Mouse (Mus musculus): ENCODE results near the gene Gm3415.
"Not testable (repeated sequence)": the region's sequence is repeated elsewhere in the genome, so short reads cannot be mapped to it uniquely, and the experiment has no call there.

Gm3415 gene

DNA sequence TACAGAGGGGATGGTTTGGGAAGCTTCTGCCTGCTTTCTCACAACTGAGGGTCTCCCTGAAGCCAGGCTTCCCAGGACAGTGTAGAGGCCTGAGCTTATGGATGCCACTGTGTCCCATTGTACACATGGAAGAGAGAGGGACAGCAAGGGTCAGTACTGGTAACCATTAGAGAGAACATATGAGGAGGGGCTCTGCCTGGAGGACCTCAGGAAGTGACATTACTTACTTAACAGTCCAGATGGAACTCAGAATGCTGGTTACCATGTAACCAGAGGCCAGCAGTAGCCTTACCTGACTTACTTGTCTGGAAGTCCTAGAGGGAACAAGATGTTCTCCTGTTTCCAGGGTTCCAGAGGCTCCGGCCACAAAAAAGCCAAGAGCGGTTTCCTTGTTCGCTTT is at the start of gene Gm3415:
Gene Gm3415, plus strand, starts transcription at position 301 of the 400 bp plus-strand sequence.
- DNase-seq (ENCODE audit: low spot score in 2 of 2), result not testable (repeated sequence)

DNA sequence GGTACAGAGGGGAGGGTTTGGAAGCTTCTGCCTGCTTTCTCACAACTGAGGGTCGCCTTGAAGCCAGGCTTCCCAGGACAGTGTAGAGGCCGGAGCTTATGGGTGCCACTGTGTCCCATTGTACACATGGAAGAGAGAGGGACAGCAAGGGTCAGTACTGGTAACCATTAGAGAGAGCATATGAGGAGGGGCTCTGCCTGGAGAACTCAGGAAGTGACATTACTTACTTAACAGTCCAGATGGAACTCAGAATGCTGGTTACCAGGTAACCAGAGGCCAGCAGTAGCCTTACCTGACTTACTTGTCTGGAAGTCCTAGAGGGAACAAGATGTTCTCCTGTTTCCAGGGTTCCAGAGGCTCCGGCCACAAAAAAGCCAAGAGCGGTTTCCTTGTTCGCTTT is 42.1 kb upstream of the Gm3415 start, which contains the start of gene Gm3402:
Gene Gm3402, plus strand, starts transcription at position 301 of the 400 bp plus-strand sequence.
- not testable (repeated sequence) for DNase-seq (ENCODE audit: low spot score in 2 of 2)

- not testable (repeated sequence) for DNase-seq (ENCODE audit: low spot score in 2 of 2)
Observed at GRCm38 (mm10) chr5:146525501-146525900, 30.4 kb upstream of the Gm3415 start, which contains the start of gene Gm3404. Gm3404 (plus strand) TSS chr5:146525801.

- DNase-seq (ENCODE audit: low spot score in 2 of 2), result not testable (repeated sequence)
Observed at GRCm38 (mm10) chr5:146537347-146537746, 18.6 kb upstream of the Gm3415 start, which contains the start of gene Gm3409. Gm3409 (plus strand) TSS chr5:146537647.

DNA sequence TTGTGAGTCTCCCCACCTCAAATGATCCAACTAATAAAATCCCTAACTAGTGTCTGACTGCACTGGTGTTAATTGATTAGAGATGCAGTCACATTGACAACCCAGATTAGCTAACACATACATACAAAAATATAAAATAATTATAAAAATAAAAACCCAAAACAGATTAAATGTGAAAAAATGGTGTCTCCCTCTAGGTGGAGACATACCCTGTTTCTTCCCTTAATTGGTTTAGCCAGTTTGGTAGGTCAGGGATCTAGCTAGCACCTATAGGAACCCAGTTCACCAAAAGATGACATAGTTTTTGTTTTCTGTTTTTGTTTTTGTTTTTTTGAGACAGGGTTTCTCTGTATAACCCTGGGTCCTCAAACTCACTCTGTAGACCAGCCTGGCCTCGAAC is 8.3 kb downstream of the Gm3415 start:
- no peak for DNase-seq (ENCODE audit: low spot score in 2 of 2)

GRCm38 (mm10) chr5:146567054-146567453 is 11.1 kb downstream of the Gm3415 start:
- peak in 1 of 2 experiments; percentile 21 for DNase-seq (ENCODE audit: low spot score in 2 of 2)

DNA sequence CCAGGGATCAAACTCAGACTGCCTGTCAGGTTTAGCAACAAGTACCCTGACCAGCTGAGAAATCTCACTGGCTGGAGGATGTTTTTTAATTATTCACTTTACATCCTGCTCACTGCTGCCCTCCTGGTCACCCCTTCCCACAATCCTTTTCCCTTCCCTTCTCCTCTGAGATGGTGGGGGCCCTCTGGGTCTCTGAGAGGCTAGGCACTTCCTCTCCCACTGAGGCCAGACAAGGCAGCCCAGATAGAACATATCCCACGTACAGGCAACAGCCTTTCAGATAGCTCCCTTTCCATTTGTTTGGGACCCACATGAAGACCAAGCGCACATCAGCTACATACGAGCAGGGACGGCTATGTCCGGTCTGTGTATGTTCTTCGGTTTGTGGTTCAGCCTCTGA is 14.2 kb downstream of the Gm3415 start:
- DNase-seq (ENCODE audit: low spot score in 2 of 2), result not testable (repeated sequence)

DNA sequence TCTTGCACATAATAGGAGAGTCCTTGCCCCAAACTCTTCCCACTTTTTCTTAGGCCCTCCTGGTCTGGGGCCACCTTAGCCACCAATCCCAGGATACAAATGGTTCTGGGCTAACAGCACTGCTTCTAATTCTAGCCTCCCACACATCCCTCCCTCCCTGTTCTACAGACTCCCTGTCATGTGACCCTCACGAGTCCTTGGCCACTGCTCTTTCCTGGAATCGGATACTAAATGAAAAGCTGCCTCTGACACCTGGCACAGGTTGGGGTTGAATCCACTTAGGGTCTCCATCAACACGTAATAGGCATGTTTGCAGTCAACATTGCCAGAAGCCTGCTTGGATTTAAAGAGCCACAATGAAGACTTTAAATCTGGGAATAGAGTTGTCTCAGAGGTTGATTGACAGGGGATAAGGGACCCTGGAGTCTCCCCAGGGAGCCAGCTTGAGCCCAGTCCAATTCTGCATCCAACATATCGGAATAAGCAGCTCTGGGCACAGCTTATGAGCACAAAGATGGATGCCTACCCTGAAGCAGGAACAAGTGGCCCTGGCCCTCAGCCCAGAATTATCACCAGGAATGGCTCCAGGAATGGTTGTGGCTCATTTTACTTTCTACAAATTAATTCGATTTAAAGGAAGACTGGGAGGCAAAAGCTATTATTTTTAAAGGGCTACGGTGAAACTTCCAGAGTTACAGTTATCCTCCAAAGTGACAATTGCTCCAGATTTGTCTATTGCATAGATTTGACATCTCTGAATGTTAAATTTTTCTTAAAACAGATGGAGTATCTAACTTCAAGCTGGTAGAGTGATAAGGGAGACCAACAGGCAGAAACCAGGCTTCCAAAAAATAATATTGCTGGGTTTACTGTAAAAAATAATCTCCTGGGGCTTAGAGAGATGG is 16.1 kb downstream of the Gm3415 start:
- not testable (repeated sequence) for DNase-seq (ENCODE audit: low spot score in 2 of 2)

- DNase-seq (ENCODE audit: low spot score in 2 of 2), result not testable (repeated sequence)
Observed at GRCm38 (mm10) chr5:146572735-146573042, 16.8 kb downstream of the Gm3415 start.

DNA sequence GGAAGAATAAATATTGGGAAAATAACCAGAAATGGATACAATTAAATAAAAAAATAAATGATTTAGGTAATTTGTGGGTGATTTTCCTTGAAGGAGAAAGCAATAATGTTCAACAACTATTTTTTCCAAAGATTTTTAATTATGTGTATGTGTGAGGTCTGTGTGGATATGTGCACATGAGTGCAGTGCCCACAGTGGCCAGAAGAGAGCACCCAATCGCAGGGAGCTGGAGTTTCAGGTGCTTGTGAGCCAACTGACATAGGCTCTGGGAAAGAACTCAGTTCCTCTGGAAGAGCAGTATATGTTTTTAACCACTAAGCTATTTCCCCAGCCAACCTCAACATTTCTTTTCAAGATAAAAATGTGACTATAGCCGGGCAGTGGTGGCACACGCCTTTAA is 20.7 kb downstream of the Gm3415 start:
- DNase-seq (ENCODE audit: low spot score in 2 of 2), result no peak

DNA sequence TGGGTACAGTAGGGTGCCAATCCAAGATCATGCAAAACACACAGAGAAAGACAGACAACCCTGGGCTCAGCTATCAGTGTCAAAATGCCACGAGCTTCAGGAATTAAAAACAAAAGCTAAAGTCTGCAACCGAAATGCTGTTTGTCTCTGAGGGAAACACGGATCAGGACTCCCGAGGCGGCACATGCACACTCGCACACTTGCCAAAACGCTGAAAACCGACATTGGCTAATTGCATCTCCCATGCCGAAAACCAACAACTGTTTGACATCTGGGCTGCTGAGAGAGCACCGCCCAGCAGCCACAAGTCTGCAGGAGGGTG is 28.2 kb downstream of the Gm3415 start:
- DNase-seq (ENCODE audit: low spot score in 2 of 2), result no peak

DNA sequence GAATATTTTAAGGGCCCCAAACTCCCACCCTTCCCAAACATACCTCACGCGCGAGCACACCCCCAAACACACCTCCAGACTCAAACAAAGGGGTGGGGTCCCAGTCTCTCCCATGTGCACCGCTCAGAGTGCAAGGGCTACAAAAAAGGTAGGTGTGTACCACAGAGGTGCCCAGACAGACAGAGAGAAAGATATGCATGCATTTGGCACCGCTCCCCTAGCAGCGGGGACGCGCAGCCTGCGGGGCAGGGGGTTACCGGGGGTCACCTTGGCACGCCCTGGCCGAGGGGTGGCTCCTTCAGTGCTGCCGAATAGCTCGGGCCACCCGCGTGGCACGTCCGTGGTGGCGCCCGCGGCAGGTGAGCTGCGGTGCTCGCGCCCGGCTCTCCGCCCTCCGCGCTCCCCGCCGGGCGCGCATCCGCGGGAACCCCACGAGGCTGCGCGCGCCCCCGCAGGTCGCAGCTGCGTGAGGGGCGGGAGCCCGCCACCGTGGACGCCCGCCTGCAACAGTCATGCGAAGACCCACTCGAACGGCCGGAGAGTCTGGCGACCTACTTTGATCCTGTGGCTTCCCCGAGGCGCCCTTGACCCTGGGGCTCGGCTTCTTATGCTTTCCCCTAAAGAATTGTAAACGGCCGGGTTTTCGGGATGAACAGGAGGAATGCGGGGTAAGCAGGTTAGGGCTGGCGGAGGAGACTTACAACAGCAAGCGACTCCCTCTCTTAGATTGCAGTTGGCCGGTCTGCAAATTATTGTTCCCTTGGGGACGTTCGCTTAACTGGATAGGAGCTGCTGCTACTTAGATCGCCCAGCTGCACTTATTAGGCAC is 28.8 kb downstream of the Gm3415 start, which contains the start of gene Gpr12:
Gene Gpr12, minus strand, starts transcription at position 762 of the 829 bp plus-strand sequence.
- DNase-seq (ENCODE audit: low spot score in 2 of 2), result peak in 1 of 2 experiments; percentile 27

DNA sequence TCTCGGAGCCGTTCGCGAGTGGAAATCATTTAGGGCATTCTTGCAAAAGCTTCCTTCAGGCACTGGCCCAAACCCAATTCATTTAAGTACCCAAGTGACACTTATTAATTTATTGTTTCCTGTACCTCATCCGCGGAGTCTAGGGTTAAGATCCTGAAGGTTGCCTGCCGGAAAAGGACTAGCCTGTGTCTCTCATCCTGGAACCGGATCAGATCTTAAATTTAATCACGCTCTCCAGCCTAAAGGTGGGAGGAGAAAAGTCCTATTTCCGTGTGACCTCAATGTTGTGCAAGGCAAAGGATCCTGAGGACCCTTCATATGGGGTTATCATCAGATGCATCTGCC is 29.3 kb downstream of the Gm3415 start:
- no peak for DNase-seq (ENCODE audit: low spot score in 2 of 2)

GRCm38 (mm10) chr5:146586357-146587070 is 30.6 kb downstream of the Gm3415 start:
- DNase-seq (ENCODE audit: low spot score in 2 of 2), result no peak

GRCm38 (mm10) chr5:146590987-146591386 is 35.1 kb downstream of the Gm3415 start:
- DNase-seq (ENCODE audit: low spot score in 2 of 2), result no peak

GRCm38 (mm10) chr5:146591636-146592035 is 35.7 kb downstream of the Gm3415 start:
- DNase-seq (ENCODE audit: low spot score in 2 of 2), result no peak

GRCm38 (mm10) chr5:146592580-146592979 is 36.6 kb downstream of the Gm3415 start:
- DNase-seq (ENCODE audit: low spot score in 2 of 2), result no peak

DNA sequence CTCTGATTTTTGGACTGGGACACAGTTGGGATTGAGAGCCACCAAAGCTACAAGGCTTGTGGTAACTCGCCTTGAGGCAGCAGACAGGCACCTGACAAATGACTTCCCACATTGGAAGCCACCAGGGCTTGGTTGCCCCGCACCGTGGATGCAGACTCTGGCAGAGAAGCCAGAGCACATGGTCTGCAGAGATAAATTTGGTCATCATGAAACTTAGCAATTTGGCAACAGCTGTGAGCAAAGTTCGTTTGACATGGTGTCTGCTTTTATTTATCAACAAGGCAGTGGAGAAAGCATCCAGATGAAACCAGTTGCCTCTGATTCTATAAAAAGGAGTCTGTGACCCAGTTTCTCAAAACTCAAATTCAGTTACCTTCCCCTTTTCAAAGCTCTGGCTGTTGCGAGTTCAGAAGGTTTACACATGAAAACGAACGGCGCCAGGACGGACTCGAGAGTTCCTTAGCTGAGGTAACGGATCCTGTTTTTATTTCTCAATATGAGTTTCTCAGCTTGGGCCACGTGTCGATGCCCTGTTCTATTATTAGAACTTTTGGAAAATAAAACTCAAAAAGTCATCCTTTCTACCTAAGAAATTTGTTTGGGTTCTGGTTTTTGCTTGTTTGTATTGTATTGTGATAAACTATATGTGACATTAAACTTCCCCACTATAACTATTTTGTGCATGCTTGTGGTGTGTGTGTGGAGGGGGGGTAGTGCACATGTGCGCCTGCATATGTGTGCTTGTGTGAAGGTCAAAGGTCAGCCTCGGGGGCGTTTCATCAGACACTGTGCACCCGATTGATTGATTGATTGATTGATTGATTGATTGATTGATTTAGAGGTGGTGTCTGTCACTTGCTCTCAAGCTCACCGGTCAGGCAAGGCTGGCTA is 40.9 kb downstream of the Gm3415 start:
- DNase-seq (ENCODE audit: low spot score in 2 of 2), result no peak

GRCm38 (mm10) chr5:146597503-146597874 is 41.6 kb downstream of the Gm3415 start:
- DNase-seq (ENCODE audit: low spot score in 2 of 2), result no peak

- DNase-seq (ENCODE audit: low spot score in 2 of 2), result no peak
Observed at GRCm38 (mm10) chr5:146598215-146599119, 42.5 kb downstream of the Gm3415 start.

All from cerebellum, postnatal 4 days (tissue).